Mouse (Mus musculus) kidney, postnatal 0 days (tissue): Measurements from ENCODE around the gene Kifc5b. TPM values are rescaled to one million over a fixed set of nuclear protein-coding genes. Genes with fewer than 3 reads are reported as not detected.

Source experiments
- ATAC-seq: fragments of 200-750 bp; cut with Nextera tagmentation; replicated peaks from 2 replicates; pipeline ENCODE4 v1.8.0; 2017; ENCODE audit warnings: low read depth, moderate number of reproducible peaks, moderate TSS enrichment, moderate library complexity; ENCODE audit not compliant: low FRiP score
- DNase-seq: peaks from one replicate; pipeline ENCODE4 v3.0.0-alpha.2; 2016; ENCODE audit warnings: low spot score
- H3K27ac ChIP-seq: fragments of 300-500 bp; sonication (generic); 2 replicates; pipeline ENCODE4 v1.5.1; 2014; ENCODE audit warnings: mild to moderate bottlenecking
- H3K27me3 ChIP-seq: fragments of 300-500 bp; sonication (generic); 2 replicates; pipeline ENCODE4 v1.6.1; 2014; ENCODE audit warnings: low read length, mixed read lengths; ENCODE audit not compliant: insufficient read depth
- H3K36me3 ChIP-seq: fragments of 300-500 bp; sonication (generic); 2 replicates; pipeline ENCODE4 v1.6.1; 2014; ENCODE audit warnings: low read length, mixed read lengths; ENCODE audit not compliant: insufficient read depth
- H3K4me1 ChIP-seq: fragments of 300-500 bp; sonication (generic); replicated peaks from 2 replicates; pipeline ENCODE4 v1.6.1; 2014; ENCODE audit warnings: antibody characterized with exemption, low read length, mixed read lengths; ENCODE audit not compliant: insufficient read depth
- H3K4me2 ChIP-seq: fragments of 300-500 bp; sonication (generic); 2 replicates; pipeline ENCODE4 v1.6.1; 2014; ENCODE audit warnings: mild to moderate bottlenecking, low read length, moderate library complexity, mixed read lengths
- H3K4me3 ChIP-seq: fragments of 300-500 bp; sonication (generic); replicated peaks from 2 replicates; pipeline ENCODE4 v1.5.1; 2014; ENCODE audit warnings: low read depth, low read length
- H3K9ac ChIP-seq: fragments of 300-500 bp; sonication (generic); 2 replicates; pipeline ENCODE4 v1.6.1; 2014; ENCODE audit warnings: low read depth, low read length
- H3K9me3 ChIP-seq: fragments of 300-500 bp; sonication (generic); replicated peaks from 2 replicates; pipeline ENCODE4 v1.6.1; 2016; ENCODE audit warnings: low read length, inconsistent platforms, mixed read lengths
- CTCF ChIP-seq: IDR thresholded peaks from 2 replicates; pipeline ENCODE4 v1.5.1; 2016; ENCODE audit warnings: antibody characterized with exemption, low read depth, mild to moderate bottlenecking, moderate library complexity
- WGBS: fragments of 180-500 bp; shearing (Covaris S2); extraction: QIAGEN DNeasy Blood & Tissue Kit; methylation state at CpG from one replicate; pipeline ENCODE4 v1.1.7; 2014; 5-methylcytosine and 5-hydroxymethylcytosine counted together
- polyA plus RNA-seq: library from polyadenylated mRNA; unstranded; fragments of >200 nt; fragmentation: Nextera tagmentation; extraction: Ambion mirVana; gene quantifications from 2 replicates; pipeline ENCODE4 v1.2.1, GENCODE M21; 2015

Kifc5b gene
- polyA plus RNA-seq, 1 experiment from 2014 or later = 1.3 TPM

- no peaks in the 10 kb centered on the region for H3K9me3 ChIP-seq
- H3K27me3 ChIP-seq = no peaks in the 10 kb centered on the region
- 32% methylated on average over 6 of the region's 6 CpGs for WGBS
- H3K27ac ChIP-seq = no peak overlapping the region
- no peak for TF ChIP-seq CTCF
- peaks cover 32% of the 10 kb centered on the region for H3K4me1 ChIP-seq
- H3K36me3 ChIP-seq = peaks cover 20% of the 10 kb centered on the region
- H3K9ac ChIP-seq = peak overlapping the region; percentile 38; the same call in 1 of the 2 replicates
- no peak for ATAC-seq
- DNase-seq = no peak
- H3K4me2 ChIP-seq = peak overlapping the region; percentile 57
- no peak overlapping the region for H3K4me3 ChIP-seq
Observed at GRCm38 (mm10) chr17:26953201-26953600, 36.3 kb downstream of the Kifc5b start.

GRCm38 (mm10) chr17:26953726-26954125 is 36.8 kb downstream of the Kifc5b start:
- Histone ChIP-seq H3K36me3 (peaks cover 25% of the 10 kb centered on the region), H3K9ac (peak overlapping the region; percentile 38; the same call in 1 of the 2 replicates), H3K4me1 (peaks cover 32% of the 10 kb centered on the region), H3K27ac (no peak overlapping the region), H3K27me3 (no peaks in the 10 kb centered on the region), H3K9me3 (no peaks in the 10 kb centered on the region), H3K4me3 (no peak overlapping the region), H3K4me2 (peak overlapping the region; percentile 36)
- 40% methylated on average over 8 of the region's 16 CpGs for WGBS
- ATAC-seq = no peak
- TF ChIP-seq CTCF = no peak
- DNase-seq = no peak

- peaks cover 42% of the 10 kb centered on the region for H3K36me3 ChIP-seq
- H3K27me3 ChIP-seq = no peaks in the 10 kb centered on the region
- DNase-seq (no peak), ATAC-seq (no peak)
- no peaks in the 10 kb centered on the region for H3K9me3 ChIP-seq
- H3K4me3 ChIP-seq = no peak overlapping the region
- peaks cover 21% of the 10 kb centered on the region; the same call in 1 of the 2 replicates for H3K4me1 ChIP-seq
- TF ChIP-seq CTCF = no peak
- no peak overlapping the region for H3K4me2 ChIP-seq
- no peak overlapping the region for H3K9ac ChIP-seq
- WGBS = 77% methylated on average over 5 of the region's 5 CpGs
- no peak overlapping the region for H3K27ac ChIP-seq
Observed at GRCm38 (mm10) chr17:26956309-26956708, 39.4 kb downstream of the Kifc5b start.

GRCm38 (mm10) chr17:26956895-26957294 is 40.0 kb downstream of the Kifc5b start:
- H3K4me3 ChIP-seq = no peak overlapping the region
- 89% methylated on average over 18 of the region's 18 CpGs for WGBS
- no peak overlapping the region for H3K27ac ChIP-seq
- DNase-seq (no peak), ATAC-seq (no peak)
- H3K36me3 ChIP-seq = peaks cover 47% of the 10 kb centered on the region
- no peak overlapping the region for H3K4me2 ChIP-seq
- H3K4me1 ChIP-seq = peaks cover 18% of the 10 kb centered on the region; the same call in 1 of the 2 replicates
- H3K9me3 ChIP-seq = no peaks in the 10 kb centered on the region
- no peaks in the 10 kb centered on the region for H3K27me3 ChIP-seq
- TF ChIP-seq CTCF = no peak
- H3K9ac ChIP-seq = no peak overlapping the region

- ATAC-seq = no peak
- no peak overlapping the region for H3K9ac ChIP-seq
- H3K4me3 ChIP-seq = no peak overlapping the region
- 94% methylated on average over 5 of the region's 5 CpGs for WGBS
- H3K27me3 ChIP-seq = no peaks in the 10 kb centered on the region
- no peak for DNase-seq
- H3K27ac ChIP-seq = no peak overlapping the region
- H3K4me2 ChIP-seq = no peak overlapping the region
- H3K36me3 ChIP-seq = peaks cover 56% of the 10 kb centered on the region
- no peak for TF ChIP-seq CTCF
- H3K9me3 ChIP-seq = no peaks in the 10 kb centered on the region
- peaks cover 8% of the 10 kb centered on the region; the same call in 1 of the 2 replicates for H3K4me1 ChIP-seq
Observed at GRCm38 (mm10) chr17:26957872-26958271, 41.0 kb downstream of the Kifc5b start.

GRCm38 (mm10) chr17:26958880-26959279 is 42.0 kb downstream of the Kifc5b start:
- Histone ChIP-seq H3K27ac (no peak overlapping the region), H3K36me3 (peaks cover 57% of the 10 kb centered on the region), H3K9ac (no peak overlapping the region), H3K4me3 (no peak overlapping the region), H3K4me2 (no peak overlapping the region), H3K4me1 (no peaks in the 10 kb centered on the region), H3K9me3 (no peaks in the 10 kb centered on the region), H3K27me3 (no peaks in the 10 kb centered on the region)
- DNase-seq = no peak
- ATAC-seq = no peak
- TF ChIP-seq CTCF = no peak
- 56% methylated on average over 5 of the region's 5 CpGs for WGBS

- Histone ChIP-seq H3K4me2 (no peak overlapping the region), H3K4me3 (no peak overlapping the region), H3K4me1 (no peaks in the 10 kb centered on the region), H3K27me3 (no peaks in the 10 kb centered on the region), H3K9ac (no peak overlapping the region), H3K36me3 (peaks cover 57% of the 10 kb centered on the region), H3K27ac (no peak overlapping the region), H3K9me3 (no peaks in the 10 kb centered on the region)
- 94% methylated on average over 4 of the region's 4 CpGs for WGBS
- no peak for TF ChIP-seq CTCF
- no peak for DNase-seq
- ATAC-seq = no peak
Observed at GRCm38 (mm10) chr17:26959815-26960214, 42.9 kb downstream of the Kifc5b start.
